Mouse (Mus musculus) kidney, postnatal 36 days (tissue): ENCODE measurements around the gene Lrp5.
"Not testable (repeated sequence)": the region's sequence is repeated elsewhere in the genome, so short reads cannot be mapped to it uniquely, and the experiment has no call there.

ENCODE experiments used
- DNase-seq, 2 experiments: peaks; one replicate each; pipeline ENCODE4 v3.0.0; 2021 to 2022; ENCODE audit warnings: mixed read lengths in 2 of 2

Lrp5 gene

DNA sequence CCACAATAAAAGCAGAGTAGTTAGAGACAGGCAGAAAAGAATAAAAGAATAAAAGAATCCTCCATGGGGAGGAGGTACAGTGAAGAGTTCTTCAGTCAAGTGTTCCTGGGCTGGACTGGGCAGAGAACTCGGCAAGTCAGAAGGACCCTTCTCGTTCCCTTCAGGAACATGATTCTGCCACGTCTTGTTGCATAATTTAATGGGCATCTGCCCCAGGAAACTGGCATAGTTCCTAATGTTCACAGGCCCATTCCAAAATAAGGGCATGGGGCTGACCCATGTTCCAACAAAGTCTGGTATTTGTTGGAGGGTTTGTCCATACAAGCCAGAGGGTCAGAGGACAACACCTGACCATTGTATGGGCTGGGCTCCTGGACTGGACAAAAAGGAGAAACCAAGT is 8.6 kb upstream of the Lrp5 start:
- no peak for DNase-seq

DNA sequence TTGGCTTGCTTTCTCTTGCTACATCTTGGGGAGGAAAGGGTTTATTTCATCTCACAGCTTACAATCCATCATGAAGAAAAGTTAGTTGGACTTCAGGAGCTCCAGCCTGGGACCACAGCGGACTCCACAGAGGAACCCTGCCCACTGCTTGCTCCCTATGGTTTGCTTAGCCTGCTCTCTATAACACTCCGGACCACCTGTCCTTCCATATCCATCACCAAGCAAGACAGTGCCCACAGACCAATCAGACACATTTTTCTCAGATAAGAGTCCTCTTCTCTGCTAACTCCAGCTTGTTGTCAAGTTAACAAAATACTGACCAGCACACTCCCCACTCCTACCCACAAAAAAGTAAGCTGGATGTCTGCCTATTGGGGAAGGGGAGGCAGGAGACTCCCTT is 8.1 kb upstream of the Lrp5 start:
- no peak for DNase-seq

DNA sequence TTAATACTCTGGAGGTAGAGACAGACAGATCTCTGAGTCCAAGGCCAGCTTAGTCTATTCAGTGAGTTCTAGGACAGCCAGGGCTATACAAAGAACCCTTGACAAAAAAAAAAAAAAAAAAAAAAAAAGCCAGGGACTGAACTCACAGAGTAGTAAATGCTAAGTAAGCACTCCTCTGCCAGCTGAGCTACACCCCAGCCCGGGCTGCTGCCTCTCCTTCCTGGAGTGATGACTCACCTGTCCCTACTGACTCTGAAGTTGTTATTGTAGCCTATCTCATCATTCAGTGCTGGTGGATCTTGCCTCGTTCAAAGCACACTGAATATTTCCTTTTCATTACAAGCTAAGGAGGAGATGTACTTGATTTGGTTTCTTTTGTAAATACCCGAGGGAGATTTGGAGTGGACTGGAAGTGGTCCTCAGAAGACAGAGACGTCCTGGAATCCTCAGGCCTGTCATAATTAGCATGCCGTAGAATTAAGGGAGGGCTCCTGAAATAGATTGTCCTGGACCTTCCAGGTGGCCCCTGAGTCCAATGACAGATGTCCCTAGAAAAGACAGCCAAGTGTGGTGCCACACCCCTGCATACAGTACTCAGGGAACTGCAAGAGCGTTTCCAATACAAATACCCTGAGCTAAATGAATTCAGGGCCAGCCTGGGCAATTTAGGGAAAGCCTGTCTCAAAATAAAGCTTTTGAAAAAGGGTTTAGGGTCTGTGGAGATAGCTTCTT is 6.2 kb upstream of the Lrp5 start:
- no peak for DNase-seq

DNA sequence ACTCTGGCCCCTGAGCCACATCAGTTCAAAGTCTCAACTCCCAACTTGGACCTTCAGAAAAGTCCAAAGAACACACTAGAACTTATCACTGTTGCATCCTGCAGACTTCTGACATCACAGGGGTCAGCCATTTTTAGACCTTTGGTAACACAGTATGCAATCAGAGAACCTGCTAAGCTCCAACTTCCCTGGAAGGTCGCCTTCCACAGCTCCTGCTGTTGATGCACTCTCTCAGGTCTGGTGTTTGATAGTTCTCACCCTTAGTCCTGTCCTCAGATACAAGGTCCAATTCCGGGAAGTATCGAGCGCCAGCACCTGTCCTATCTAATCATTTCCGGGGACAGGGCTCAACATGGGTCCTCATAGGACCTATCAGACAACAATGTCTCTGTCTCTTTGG is 5.0 kb upstream of the Lrp5 start:
- no peak for DNase-seq

DNA sequence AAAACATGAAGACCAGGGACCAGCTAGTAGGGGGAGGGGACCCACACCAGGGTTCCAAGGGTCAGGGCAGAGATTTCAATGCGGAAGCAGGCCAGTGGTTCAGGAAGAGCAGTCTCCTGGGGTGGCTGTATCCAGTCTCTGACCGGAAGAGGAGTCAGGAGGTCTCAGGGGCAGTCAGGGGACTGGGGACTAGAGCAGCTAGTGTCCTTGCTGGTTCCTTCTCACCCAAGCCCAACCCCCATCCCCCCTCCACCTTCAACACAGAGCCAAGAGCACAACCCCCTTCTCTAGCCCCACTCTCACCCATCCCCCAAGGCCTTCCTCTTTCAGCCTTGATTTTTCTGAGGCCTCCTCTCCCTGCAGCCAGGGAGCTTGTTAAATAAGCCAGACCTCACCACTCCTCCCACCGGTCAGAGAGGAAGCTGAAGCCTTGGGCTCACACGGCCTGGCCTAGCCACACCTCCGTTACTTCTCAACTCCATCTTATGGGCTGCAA is 1.4 kb upstream of the Lrp5 start:
- DNase-seq: peak; percentile 62 to 67

DNA sequence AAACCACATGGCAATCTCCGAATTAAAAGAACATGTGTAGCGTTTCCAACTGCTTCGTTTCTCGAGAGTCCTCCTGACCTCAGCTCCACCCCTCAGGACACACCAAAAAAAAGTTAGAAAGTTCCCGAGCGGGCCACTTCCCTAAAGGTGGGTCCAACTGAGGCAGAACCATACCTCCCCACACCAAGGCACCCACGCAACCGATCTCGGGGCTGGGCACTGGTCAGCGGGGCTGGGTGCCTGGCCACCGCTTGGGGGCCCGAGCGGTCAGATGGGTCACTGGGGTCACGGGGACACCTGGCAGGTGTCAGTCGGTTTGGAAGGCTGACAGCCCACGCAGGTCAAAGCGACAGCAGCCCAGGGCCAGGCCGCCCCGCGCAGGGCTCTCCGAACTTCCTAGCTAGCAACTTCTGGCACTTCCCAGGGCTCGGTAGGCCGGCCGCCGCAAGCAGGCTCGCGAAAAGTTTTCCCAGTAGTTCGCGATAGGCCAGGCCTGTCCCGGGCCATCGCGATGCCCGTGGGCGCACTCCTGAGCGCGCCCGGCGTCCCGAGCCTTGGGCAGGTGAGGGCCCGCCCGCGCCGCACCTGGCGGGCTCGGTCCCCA is 651 bp downstream of the Lrp5 start:
- peak in 1 of 2 experiments; percentile 65 for DNase-seq

DNA sequence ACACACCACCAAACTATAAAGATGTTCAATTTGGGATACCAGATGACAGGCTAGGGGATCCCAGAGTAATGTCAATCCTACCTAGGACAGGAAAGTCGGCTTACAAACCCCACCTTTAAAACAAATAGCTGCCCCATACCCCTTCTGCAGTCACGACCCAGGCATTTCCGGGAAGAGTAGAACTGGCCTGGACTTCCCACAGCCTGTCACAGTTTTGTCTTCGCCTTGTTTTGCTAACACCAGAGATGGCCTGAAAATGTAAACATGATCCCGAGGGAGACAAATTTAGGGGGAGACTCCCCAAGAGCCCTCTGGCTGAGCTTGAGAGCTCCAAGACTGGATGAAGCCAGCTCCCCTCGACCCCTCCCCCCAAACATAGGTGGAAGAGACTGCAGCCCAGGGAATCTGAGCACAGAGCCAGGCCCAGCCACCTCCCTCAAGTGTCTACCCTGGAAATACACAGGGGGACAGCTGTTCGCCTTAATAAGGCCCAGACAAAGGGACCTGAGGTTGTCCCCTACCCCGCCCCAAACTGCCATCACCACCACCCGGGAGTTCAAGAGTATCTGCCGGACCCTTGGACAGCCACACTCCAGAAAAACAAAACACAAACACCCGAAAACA is 1.3 kb downstream of the Lrp5 start:
- peak in 1 of 2 experiments; percentile 33 for DNase-seq

GRCm38 (mm10) chr19:3684414-3684813 is 1.9 kb downstream of the Lrp5 start:
- DNase-seq: no peak

DNA sequence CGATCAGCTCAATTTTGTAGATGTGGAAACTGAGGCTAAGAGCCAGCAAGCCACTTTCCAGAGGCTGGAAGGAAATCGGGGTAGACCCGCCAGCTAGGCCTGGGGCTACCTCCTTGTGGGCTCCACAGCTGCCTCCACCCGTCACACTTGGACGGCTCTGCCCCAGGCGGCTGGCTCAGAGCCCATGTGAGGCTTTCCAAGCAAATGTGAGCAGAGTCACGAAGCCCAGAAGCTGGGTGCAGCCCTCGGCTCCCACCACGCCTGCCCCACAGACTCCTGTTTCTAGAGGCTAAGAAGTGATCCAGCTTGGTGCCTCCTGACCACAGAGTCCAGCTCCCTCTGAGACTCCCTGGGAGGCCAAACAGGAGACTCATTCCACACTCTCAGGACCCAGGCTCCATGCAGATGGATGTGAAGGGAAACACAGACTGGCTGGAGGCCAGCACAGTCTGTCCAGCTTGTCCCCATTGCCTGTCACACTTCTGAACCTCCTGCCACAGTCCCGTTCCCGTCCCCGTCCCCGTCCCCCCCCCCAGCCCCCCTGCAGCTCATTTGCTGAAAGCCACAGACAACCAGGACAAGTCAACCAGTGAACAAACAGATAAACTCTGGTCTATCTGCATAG is 4.9 kb downstream of the Lrp5 start:
- peak; percentile 90 to 92 for DNase-seq

DNA sequence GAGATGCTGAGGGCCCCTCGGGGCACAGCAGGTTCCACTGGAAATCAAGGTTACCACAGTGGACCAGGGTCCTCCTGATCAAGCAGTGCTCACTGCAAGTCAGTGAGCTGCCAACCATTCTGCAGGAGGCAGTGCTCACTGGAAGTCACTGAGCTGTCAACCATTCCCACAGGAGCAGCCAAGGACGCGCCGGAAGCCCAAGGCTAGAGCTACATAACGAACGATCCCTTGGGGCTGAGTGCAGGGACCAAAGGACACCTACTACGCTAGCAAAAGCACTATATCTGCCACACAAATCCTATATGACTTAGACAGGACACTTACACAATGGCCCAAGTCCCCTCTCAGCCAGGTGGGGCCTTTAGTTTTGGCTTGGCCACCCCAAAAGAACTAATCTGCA is 5.6 kb downstream of the Lrp5 start:
- DNase-seq: peak in 1 of 2 experiments; percentile 68

GRCm38 (mm10) chr19:3674122-3674855 is 12.1 kb downstream of the Lrp5 start:
- DNase-seq: peak; percentile 70 to 79

DNA sequence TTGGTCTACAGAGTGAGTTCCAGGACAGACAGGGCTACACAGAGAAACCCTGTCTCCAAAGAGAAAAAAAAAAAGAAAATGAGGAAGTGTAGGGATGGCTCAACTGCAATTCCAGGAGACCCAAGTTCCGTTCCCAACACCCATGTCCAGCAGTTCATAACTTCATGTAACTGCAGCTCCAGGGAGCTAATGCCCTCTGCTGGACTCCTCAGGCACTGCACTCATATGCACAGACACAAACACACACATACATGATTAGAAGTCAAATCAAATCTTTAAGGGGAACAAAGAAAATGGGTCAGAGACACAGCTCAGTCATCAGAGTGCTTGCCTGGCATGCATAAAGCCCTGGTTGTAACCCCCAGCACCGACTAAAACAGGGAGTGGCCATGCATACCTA is 13.2 kb downstream of the Lrp5 start:
- DNase-seq: no peak

DNA sequence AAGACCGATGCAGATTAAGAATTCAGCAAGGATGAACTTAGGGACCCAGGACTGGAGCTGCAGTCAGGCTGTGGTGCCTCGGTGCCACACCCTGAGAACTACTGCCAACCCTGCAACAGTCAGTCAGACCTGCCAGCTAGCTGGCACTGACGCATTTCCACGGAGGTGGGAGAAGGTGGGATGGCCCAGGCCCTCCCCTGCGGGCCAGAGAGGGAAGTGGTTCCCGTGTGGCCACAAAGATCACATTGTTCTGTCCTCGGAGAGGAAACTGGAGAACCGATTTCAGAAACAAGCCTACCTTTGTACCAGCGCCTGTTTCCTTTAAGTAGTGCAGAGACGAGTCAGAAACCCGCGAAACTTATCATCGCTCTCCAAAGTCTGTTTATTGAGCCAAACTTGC is 17.3 kb downstream of the Lrp5 start:
- DNase-seq: peak; percentile 60 to 64

GRCm38 (mm10) chr19:3668551-3668950 is 17.8 kb downstream of the Lrp5 start:
- DNase-seq: no peak

DNA sequence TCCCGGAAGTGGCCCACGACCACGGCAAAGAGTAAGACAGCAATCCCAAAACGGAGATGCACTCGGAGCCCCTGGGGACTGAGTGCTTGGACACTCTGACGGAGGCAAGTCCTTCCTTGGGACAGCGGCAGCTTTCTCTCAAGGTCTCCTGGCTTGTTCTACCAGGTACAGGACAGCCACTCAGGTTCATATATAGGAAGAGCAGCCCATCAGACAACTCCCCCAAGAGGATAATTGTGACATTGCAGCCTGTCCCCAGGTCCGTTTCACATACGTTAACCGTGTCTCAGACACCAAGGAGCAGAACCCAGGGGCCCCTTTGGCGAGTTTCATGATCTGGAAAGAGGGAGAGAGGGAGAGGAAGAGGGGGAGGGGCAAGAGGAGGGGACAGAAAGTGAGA is 18.4 kb downstream of the Lrp5 start:
- DNase-seq: no peak

GRCm38 (mm10) chr19:3667155-3667895 is 19.0 kb downstream of the Lrp5 start:
- peak; percentile 61 to 67 for DNase-seq

GRCm38 (mm10) chr19:3666632-3667031 is 19.7 kb downstream of the Lrp5 start:
- no peak for DNase-seq

GRCm38 (mm10) chr19:3665510-3665909 is 20.9 kb downstream of the Lrp5 start:
- DNase-seq: peak; percentile 71 to 74

- peak in 1 of 2 experiments; percentile 52 for DNase-seq
Observed at GRCm38 (mm10) chr19:3657947-3658346, 28.4 kb downstream of the Lrp5 start.

GRCm38 (mm10) chr19:3657065-3657464 is 29.3 kb downstream of the Lrp5 start:
- DNase-seq: not testable (repeated sequence)

GRCm38 (mm10) chr19:3656144-3656543 is 30.2 kb downstream of the Lrp5 start:
- DNase-seq: no peak

DNA sequence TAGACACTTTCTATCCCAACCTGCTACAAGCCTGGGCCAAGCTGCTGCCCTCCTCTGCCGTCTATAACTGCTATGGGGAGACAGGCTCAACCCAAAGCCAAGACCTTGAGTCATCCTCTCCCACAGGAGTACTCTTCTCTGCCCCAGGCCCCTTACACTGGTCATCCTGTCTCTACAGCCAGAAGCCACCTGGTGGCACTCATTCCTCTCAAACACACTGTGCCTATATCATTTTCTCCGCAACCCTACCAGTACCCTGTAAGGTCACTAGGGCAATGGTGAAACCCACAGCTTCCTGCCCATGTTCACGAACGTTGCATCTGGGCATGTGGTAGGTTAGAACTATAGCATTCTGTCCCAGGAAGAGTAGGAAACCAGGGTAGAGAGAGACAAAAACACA is 31.4 kb downstream of the Lrp5 start:
- DNase-seq: no peak
